In the genomic region with DNA sequence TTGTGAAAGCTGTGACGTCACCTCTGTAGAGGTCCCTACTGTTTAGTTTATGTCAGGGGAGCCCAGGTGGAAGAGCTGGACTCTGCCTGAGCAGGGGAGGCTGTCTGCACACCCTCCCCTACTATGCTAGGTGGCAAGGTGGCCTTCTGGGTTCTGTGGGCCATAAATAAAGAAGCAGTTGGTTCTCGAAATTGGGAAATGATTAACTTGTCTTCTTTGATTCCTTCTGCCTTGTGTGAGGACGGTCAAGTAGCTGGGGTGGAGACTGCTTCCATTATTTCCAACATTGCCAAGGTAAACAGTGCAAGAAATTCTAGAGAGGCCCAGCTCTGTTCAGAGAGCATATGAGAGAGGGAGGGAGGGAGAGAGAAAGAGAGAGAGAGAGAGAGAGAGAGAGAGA, we compare ENCODE assay signal across 17 mouse cellular contexts. TPM values are rescaled to one million over a fixed set of nuclear protein-coding genes. Genes with fewer than 3 reads are reported as not detected.
A peak's percentile ranks its signal among the peaks of the same experiment; 100 is the strongest.
DNase-seq lines count a peak whose midpoint lies in the region; ATAC-seq lines count a peak whose summit lies in the region.
"Had no signal": no experiment of that assay in that cellular context is flagged by ENCODE, and none has a peak within 500 bp of the region (broad histone marks: within the 10 kb centered on the region; RNA-seq: fewer than 3 reads in every experiment).

No protein-coding gene starts in this region.

- 59% methylated on average over 3 of the region's 3 CpGs for WGBS in liver, embryonic 12.5 days (ENCODE audit: insufficient replicate concordance)
- WGBS in intestine, embryonic 16.5 days, result 49% methylated on average over 3 of the region's 3 CpGs
- WGBS in stomach, embryonic 15.5 days, result 41% methylated on average over 3 of the region's 3 CpGs

- no peak overlapping the region for H3K4me3 ChIP-seq in liver, embryonic 12.5 days
- H3K4me3 ChIP-seq in intestine, embryonic 16.5 days (ENCODE audit: low read length), result no peak overlapping the region
- no peak overlapping the region for H3K4me3 ChIP-seq in stomach, embryonic 15.5 days (replicated peaks)
- H3K4me3 ChIP-seq: embryonic facial prominence, embryonic 13.5 days; heart, embryonic 13.5 days; midbrain, embryonic 10.5 days; neural tube, embryonic 15.5 days had no signal

- H3K4me1 ChIP-seq in liver, embryonic 12.5 days, result peaks cover 75% of the 10 kb centered on the region
- H3K4me1 ChIP-seq in intestine, embryonic 16.5 days (ENCODE audit: control insufficient read depth, insufficient read depth, low read length), result peaks cover 38% of the 10 kb centered on the region
- H3K4me1 ChIP-seq in stomach, embryonic 15.5 days, result peaks cover 11% of the 10 kb centered on the region; the same call in 1 of the 2 replicates
- H3K4me1 ChIP-seq: neural tube, embryonic 15.5 days had no signal

- H3K27ac ChIP-seq in liver, embryonic 12.5 days, result peak overlapping the region; percentile 74; the same call in 1 of the 2 replicates
- H3K27ac ChIP-seq in intestine, embryonic 16.5 days (ENCODE audit: low read length), result peak overlapping the region; percentile 58
- H3K27ac ChIP-seq in stomach, embryonic 15.5 days, result peak overlapping the region; percentile 80
- H3K27ac ChIP-seq: embryonic facial prominence, embryonic 13.5 days; heart, embryonic 13.5 days; midbrain, embryonic 10.5 days; neural tube, embryonic 15.5 days had no signal

- H3K4me2 ChIP-seq in liver, embryonic 12.5 days, result no peak overlapping the region
- H3K4me2 ChIP-seq in intestine, embryonic 16.5 days (ENCODE audit: low read depth, low read length), result no peak overlapping the region
- no peak overlapping the region for H3K4me2 ChIP-seq in stomach, embryonic 15.5 days
- H3K4me2 ChIP-seq: embryonic facial prominence, embryonic 13.5 days; heart, embryonic 13.5 days; neural tube, embryonic 15.5 days had no signal

- H3K27me3 ChIP-seq in liver, embryonic 12.5 days (replicated peaks), result no peaks in the 10 kb centered on the region
- H3K27me3 ChIP-seq in intestine, embryonic 16.5 days (replicated peaks; ENCODE audit: control insufficient read depth, insufficient read depth, low read length), result no peaks in the 10 kb centered on the region
- H3K27me3 ChIP-seq in stomach, embryonic 15.5 days (replicated peaks), result no peaks in the 10 kb centered on the region
- H3K27me3 ChIP-seq: embryonic facial prominence, embryonic 13.5 days; heart, embryonic 13.5 days; neural tube, embryonic 15.5 days had no signal

- no peaks in the 10 kb centered on the region for H3K9me3 ChIP-seq in liver, embryonic 12.5 days (replicated peaks)
- no peaks in the 10 kb centered on the region for H3K9me3 ChIP-seq in intestine, embryonic 16.5 days (ENCODE audit: control insufficient read depth, low read length)
- H3K9me3 ChIP-seq in stomach, embryonic 15.5 days, result no peaks in the 10 kb centered on the region
- H3K9me3 ChIP-seq: embryonic facial prominence, embryonic 13.5 days; heart, embryonic 13.5 days; midbrain, embryonic 10.5 days; neural tube, embryonic 15.5 days had no signal

- H3K36me3 ChIP-seq in liver, embryonic 12.5 days, result peaks cover 53% of the 10 kb centered on the region
- peaks cover 4% of the 10 kb centered on the region; the same call in 1 of the 2 replicates for H3K36me3 ChIP-seq in intestine, embryonic 16.5 days (ENCODE audit: control insufficient read depth, insufficient read depth, low read length)
- H3K36me3 ChIP-seq in stomach, embryonic 15.5 days, result peaks cover 10% of the 10 kb centered on the region; the same call in 1 of the 2 replicates
- H3K36me3 ChIP-seq: embryonic facial prominence, embryonic 13.5 days; midbrain, embryonic 10.5 days; neural tube, embryonic 15.5 days had no signal

- no peak for ATAC-seq in liver, embryonic 12.5 days
- peak; percentile 92 for ATAC-seq in intestine, embryonic 16.5 days
- ATAC-seq in stomach, embryonic 15.5 days (ENCODE audit: insufficient read depth, low FRiP score, low read depth), result peak; percentile 77

- H3K9ac ChIP-seq in liver, embryonic 12.5 days, result no peak overlapping the region
- H3K9ac ChIP-seq in intestine, embryonic 16.5 days (ENCODE audit: low read depth, low read length), result no peak overlapping the region
- no peak overlapping the region for H3K9ac ChIP-seq in stomach, embryonic 15.5 days
- H3K9ac ChIP-seq: embryonic facial prominence, embryonic 13.5 days; heart, embryonic 13.5 days; neural tube, embryonic 15.5 days had no signal

- DNase-seq in liver, result no peak
- peak; percentile 17 to 57 for DNase-seq in kidney, postnatal 36 days
- DNase-seq in embryo, embryonic 10.5 days (ENCODE audit: low spot score), result no peak
- DNase-seq in spleen, postnatal 4 days (ENCODE audit: low spot score in 2 of 2), result no peak
- DNase-seq in Muller cell, postnatal 12 days (ENCODE audit: inconsistent ontology term), result no peak
- DNase-seq: adrenal gland, adult 8-10 months; B cell, adult 2 months; cerebellum, adult 11-12 months; cerebellum, postnatal 36 days had no signal

RNA-seq across cellular contexts. Expression of gene Acsl5, which starts 16.4 kb away (rescaled TPM):
- polyA plus RNA-seq in liver, embryonic 12.5 days (2016; fragmentation: Nextera tagmentation; extraction: Ambion mirVana), result 110 and 115 TPM in 2 replicates
- 589 and 886 TPM in 2 replicates for polyA plus RNA-seq in intestine, embryonic 16.5 days (2015; fragmentation: Nextera tagmentation; extraction: Ambion mirVana)
- polyA plus RNA-seq in stomach, embryonic 15.5 days (2015; fragmentation: Nextera tagmentation; extraction: Ambion mirVana), result 115 and 116 TPM in 2 replicates

RNA-seq across cellular contexts. Expression of gene Gucy2g, which starts 27.1 kb away (rescaled TPM):
- polyA plus RNA-seq in liver, embryonic 12.5 days (2016; fragmentation: Nextera tagmentation; extraction: Ambion mirVana), result 0.04 TPM in 1 of 2 replicates, not detected in the other
- 0.04 and 0.06 TPM in 2 replicates for polyA plus RNA-seq in intestine, embryonic 16.5 days (2015; fragmentation: Nextera tagmentation; extraction: Ambion mirVana)
- 0.05 and 0.08 TPM in 2 replicates for polyA plus RNA-seq in stomach, embryonic 15.5 days (2015; fragmentation: Nextera tagmentation; extraction: Ambion mirVana)
- polyA plus RNA-seq: forebrain, embryonic 11.5 days; heart, embryonic 13.5 days; midbrain, embryonic 10.5 days had no signal

RNA-seq across cellular contexts. Expression of gene Zdhhc6, which starts 47.7 kb away (rescaled TPM):
- polyA plus RNA-seq in liver, embryonic 12.5 days (2016; fragmentation: Nextera tagmentation; extraction: Ambion mirVana), result 81.9 and 83.4 TPM in 2 replicates
- 92.7 and 101 TPM in 2 replicates for polyA plus RNA-seq in intestine, embryonic 16.5 days (2015; fragmentation: Nextera tagmentation; extraction: Ambion mirVana)
- 96.1 and 96.8 TPM in 2 replicates for polyA plus RNA-seq in stomach, embryonic 15.5 days (2015; fragmentation: Nextera tagmentation; extraction: Ambion mirVana)

RNA-seq across cellular contexts. Expression of gene Vti1a, which starts 47.9 kb away (rescaled TPM):
- polyA plus RNA-seq in liver, embryonic 12.5 days (2016; fragmentation: Nextera tagmentation; extraction: Ambion mirVana), result 23.9 and 24.5 TPM in 2 replicates
- 24.4 and 27.4 TPM in 2 replicates for polyA plus RNA-seq in intestine, embryonic 16.5 days (2015; fragmentation: Nextera tagmentation; extraction: Ambion mirVana)
- polyA plus RNA-seq in stomach, embryonic 15.5 days (2015; fragmentation: Nextera tagmentation; extraction: Ambion mirVana), result 23.5 and 26.4 TPM in 2 replicates

Comparison
In these comparisons a context has a peak if more than half of its experiments do, and no peak if none do; other contexts are left out.
1. DNase-seq: peak in kidney, postnatal 36 days (2 of 2); none in liver (single experiment), embryo, embryonic 10.5 days (single experiment), spleen, postnatal 4 days (0 of 2) and Muller cell, postnatal 12 days (single experiment).
2. Peak in every context shown above with its lines, with median percentiles within 50 percentile points of each other: H3K27ac ChIP-seq.